Mouse (Mus musculus): ENCODE measurements around the gene Bbs4. TPM values are rescaled to one million over a fixed set of nuclear protein-coding genes. Genes with fewer than 3 reads are reported as not detected.

Bbs4 gene
- polyA plus RNA-seq, 1 experiment from 2014 or later, result 12.3 TPM

- peaks cover 4% of the 10 kb centered on the region; the same call in 1 of the 2 replicates for H3K4me1 ChIP-seq (ENCODE audit: insufficient read depth)
- H3K9ac ChIP-seq, result no peak overlapping the region
- peaks cover 35% of the 10 kb centered on the region for H3K36me3 ChIP-seq (ENCODE audit: insufficient read depth)
- DNase-seq (no peak), ATAC-seq (ENCODE audit: insufficient read depth) (no peak)
- no peak for TF ChIP-seq CTCF (IDR thresholded peaks at IDR 0.05; ENCODE audit: low read depth)
- H3K27ac ChIP-seq (ENCODE audit: low read depth), result no peak overlapping the region
- H3K9me3 ChIP-seq (ENCODE audit: low read depth, low read length), result no peaks in the 10 kb centered on the region
- no peaks in the 10 kb centered on the region for H3K27me3 ChIP-seq (ENCODE audit: insufficient read depth, low read length)
- H3K4me2 ChIP-seq, result no peak overlapping the region
- H3K4me3 ChIP-seq (ENCODE audit: low read depth, low read length), result no peak overlapping the region
- 43% methylated on average over 2 of the region's 2 CpGs for WGBS
These were observed 56.9 kb downstream of the Bbs4 start for GRCm38 (mm10) chr9:59296419-59296818.

- Histone ChIP-seq H3K36me3 (ENCODE audit: insufficient read depth) (peaks cover 3% of the 10 kb centered on the region; the same call in 1 of the 2 replicates), H3K4me1 (ENCODE audit: insufficient read depth) (peaks cover 8% of the 10 kb centered on the region; the same call in 1 of the 2 replicates), H3K9ac (peak overlapping the region; percentile 77), H3K27ac (ENCODE audit: low read depth) (no peak overlapping the region), H3K4me2 (peak overlapping the region; percentile 70), H3K27me3 (ENCODE audit: insufficient read depth, low read length) (no peaks in the 10 kb centered on the region), H3K9me3 (ENCODE audit: low read depth, low read length) (no peaks in the 10 kb centered on the region), H3K4me3 (ENCODE audit: low read depth, low read length) (peak overlapping the region; percentile 81)
- TF ChIP-seq CTCF (IDR thresholded peaks at IDR 0.05; ENCODE audit: low read depth), result no peak
- ATAC-seq (ENCODE audit: insufficient read depth) (no peak), DNase-seq (no peak)
- WGBS, result 35% methylated on average over 3 of the region's 3 CpGs
These were observed 60.8 kb downstream of the Bbs4 start for GRCm38 (mm10) chr9:59292493-59292875.

- peak; percentile 53 for DNase-seq
- ATAC-seq (ENCODE audit: insufficient read depth), result peak; percentile 75
These were observed 61.4 kb downstream of the Bbs4 start for GRCm38 (mm10) chr9:59291688-59292492.

GRCm38 (mm10) chr9:59290957-59291687, 62.2 kb downstream of the Bbs4 start, which contains the start of gene Adpgk:
TSS of gene Adpgk (plus strand) at chr9:59291558.
- H3K27ac ChIP-seq (ENCODE audit: low read depth), result peak within 1 kb of the TSS; percentile 91
- H3K4me1 ChIP-seq (ENCODE audit: insufficient read depth), result peaks cover 8% of the 10 kb centered on the region; the same call in 1 of the 2 replicates
- peak within 1 kb of the TSS; percentile 81 for H3K4me3 ChIP-seq (ENCODE audit: low read depth, low read length)
- peak within 1 kb of the TSS; percentile 70 for H3K4me2 ChIP-seq
- H3K36me3 ChIP-seq (ENCODE audit: insufficient read depth), result no peaks in the 10 kb centered on the region
- ATAC-seq (ENCODE audit: insufficient read depth) (peak; percentile 97), DNase-seq (peak; percentile 100)
- under 1% methylated on average over 58 of the region's 58 CpGs for WGBS
- TF ChIP-seq CTCF (IDR thresholded peaks at IDR 0.05; ENCODE audit: low read depth), result peak; percentile 74
- no peaks in the 10 kb centered on the region for H3K9me3 ChIP-seq (ENCODE audit: low read depth, low read length)
- peak within 1 kb of the TSS; percentile 77 for H3K9ac ChIP-seq
- H3K27me3 ChIP-seq (ENCODE audit: insufficient read depth, low read length), result no peaks in the 10 kb centered on the region

More at GRCm38 (mm10) chr9:59291688-59292492, 61.4 kb downstream of the Bbs4 start:
- H3K27me3 ChIP-seq (ENCODE audit: insufficient read depth, low read length), result no peaks in the 10 kb centered on the region
- H3K4me3 ChIP-seq (ENCODE audit: low read depth, low read length), result peak overlapping the region; percentile 81
- peak overlapping the region; percentile 77 for H3K9ac ChIP-seq
- H3K4me2 ChIP-seq, result peak overlapping the region; percentile 70
- 1% methylated on average over 50 of the region's 50 CpGs for WGBS
- H3K9me3 ChIP-seq (ENCODE audit: low read depth, low read length), result no peaks in the 10 kb centered on the region
- H3K4me1 ChIP-seq (ENCODE audit: insufficient read depth), result peaks cover 8% of the 10 kb centered on the region; the same call in 1 of the 2 replicates
- no peaks in the 10 kb centered on the region for H3K36me3 ChIP-seq (ENCODE audit: insufficient read depth)
- no peak for TF ChIP-seq CTCF (IDR thresholded peaks at IDR 0.05; ENCODE audit: low read depth)
- peak overlapping the region; percentile 91 for H3K27ac ChIP-seq (ENCODE audit: low read depth)

GRCm38 (mm10) chr9:59289529-59290115, 63.7 kb downstream of the Bbs4 start:
- H3K27me3 ChIP-seq (ENCODE audit: insufficient read depth, low read length), result no peaks in the 10 kb centered on the region
- H3K9ac ChIP-seq, result no peak overlapping the region
- H3K9me3 ChIP-seq (ENCODE audit: low read depth, low read length), result no peaks in the 10 kb centered on the region
- no peak overlapping the region for H3K4me2 ChIP-seq
- H3K27ac ChIP-seq (ENCODE audit: low read depth), result peak overlapping the region; percentile 47; the same call in 1 of the 2 replicates
- peak; percentile 70 for DNase-seq
- peaks cover 8% of the 10 kb centered on the region; the same call in 1 of the 2 replicates for H3K4me1 ChIP-seq (ENCODE audit: insufficient read depth)
- H3K36me3 ChIP-seq (ENCODE audit: insufficient read depth), result no peaks in the 10 kb centered on the region
- WGBS, result 38% methylated on average over 6 of the region's 6 CpGs
- no peak for ATAC-seq (ENCODE audit: insufficient read depth)
- H3K4me3 ChIP-seq (ENCODE audit: low read depth, low read length), result no peak overlapping the region
- no peak for TF ChIP-seq CTCF (IDR thresholded peaks at IDR 0.05; ENCODE audit: low read depth)

- Histone ChIP-seq H3K4me2 (no peak overlapping the region), H3K36me3 (ENCODE audit: insufficient read depth) (no peaks in the 10 kb centered on the region), H3K9ac (no peak overlapping the region), H3K27me3 (ENCODE audit: insufficient read depth, low read length) (no peaks in the 10 kb centered on the region), H3K4me3 (ENCODE audit: low read depth, low read length) (no peak overlapping the region), H3K27ac (ENCODE audit: low read depth) (peak overlapping the region; percentile 47; the same call in 1 of the 2 replicates), H3K9me3 (ENCODE audit: low read depth, low read length) (no peaks in the 10 kb centered on the region), H3K4me1 (ENCODE audit: insufficient read depth) (peaks cover 8% of the 10 kb centered on the region; the same call in 1 of the 2 replicates)
- 59% methylated on average over 3 of the region's 3 CpGs for WGBS
- DNase-seq (peak; percentile 21), ATAC-seq (ENCODE audit: insufficient read depth) (no peak)
- TF ChIP-seq CTCF (IDR thresholded peaks at IDR 0.05; ENCODE audit: low read depth), result no peak
These were observed 64.5 kb downstream of the Bbs4 start for GRCm38 (mm10) chr9:59288685-59289410.
